Mouse (Mus musculus) heart, postnatal 0 days (tissue): ENCODE measurements around the gene Cebpzos.

Experiments used
- CTCF ChIP-seq: IDR thresholded peaks from 2 replicates; pipeline ENCODE4 v1.5.1; 2016; ENCODE audit warnings: antibody characterized with exemption, control low read depth, low read depth
- EP300 ChIP-seq: IDR thresholded peaks from 2 replicates; pipeline ENCODE4 v1.6.1; 2016; ENCODE audit warnings: antibody characterized with exemption, low read depth

GRCm38 (mm10) chr17:78873886-78874285 is 42.4 kb upstream of the Cebpzos start:
- TF ChIP-seq CTCF (no peak), EP300 (no peak)
